Mouse (Mus musculus): ENCODE results near the gene Ndufb6. TPM values are rescaled to one million over a fixed set of nuclear protein-coding genes. Genes with fewer than 3 reads are reported as not detected.

Ndufb6 gene
- polyA plus RNA-seq (2012; rRNA removed), result 179 and 188 TPM in 2 replicates

DNA sequence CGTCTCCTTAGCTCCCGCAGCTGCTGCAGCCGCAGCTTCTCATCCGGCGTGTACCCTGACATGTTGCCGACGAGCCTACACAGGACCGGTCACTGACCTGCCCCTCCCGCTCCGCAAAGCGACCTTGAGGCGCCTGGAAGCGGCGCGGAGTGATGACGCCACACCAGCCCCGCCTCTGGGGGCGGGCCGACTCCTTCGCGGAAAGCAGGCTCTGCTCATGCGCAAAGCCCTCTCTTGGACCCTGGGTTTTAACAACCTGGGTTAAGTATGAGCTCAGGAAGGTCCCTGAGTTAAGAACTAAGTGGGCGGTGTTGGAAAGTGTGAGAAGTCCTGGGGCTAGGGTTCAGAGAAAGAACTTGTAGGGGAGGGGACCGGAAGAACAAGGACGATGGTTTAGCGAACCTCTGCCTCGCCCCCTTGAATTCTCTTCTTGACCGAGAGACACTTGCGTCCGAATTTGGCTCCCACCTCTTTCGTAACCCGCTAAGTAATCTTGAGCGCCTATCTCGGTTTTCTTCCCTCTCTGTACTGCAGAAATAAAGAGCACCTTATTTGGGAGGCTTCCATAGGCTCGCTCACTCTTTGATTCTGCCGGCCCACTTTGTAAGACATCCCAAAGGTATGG lies at the start of gene Ndufb6:
TSS of gene Ndufb6 (minus strand) at position 146 of the 625 bp plus-strand sequence.

DNA sequence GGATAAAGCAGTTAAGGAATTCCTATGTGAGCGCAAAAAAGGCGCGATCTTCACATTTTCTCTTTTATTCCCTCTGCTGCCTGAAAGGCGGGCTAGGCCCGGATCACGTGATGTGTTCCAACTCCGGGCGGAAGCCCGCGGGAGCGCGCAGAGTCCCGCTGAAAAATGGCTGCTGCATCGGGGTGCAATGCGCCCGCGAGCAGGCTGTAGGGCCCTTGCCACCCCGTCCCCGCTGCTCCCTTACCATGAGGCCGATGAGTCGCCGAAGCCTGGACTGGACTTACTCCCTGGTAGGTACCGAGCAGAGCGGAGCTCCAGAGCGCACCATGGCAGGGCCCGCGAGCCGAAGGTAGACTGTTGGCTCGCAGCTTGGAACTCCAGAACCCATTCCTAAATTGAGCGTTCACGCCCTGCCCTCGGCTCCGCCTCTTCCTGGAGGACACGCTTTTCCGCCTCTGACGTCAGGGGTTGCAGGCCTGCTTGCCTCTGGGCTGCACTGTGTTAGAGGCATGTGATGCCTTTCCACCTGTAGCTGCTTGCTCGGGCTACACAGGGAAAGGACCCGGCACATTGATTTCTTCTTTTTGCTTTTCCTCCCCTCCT lies 9.7 kb downstream of the Ndufb6 start, which contains the start of the genes Smim27 and Topors:
TSS of gene Smim27 (plus strand) at position 150 of the 603 bp plus-strand sequence.
TSS of gene Topors (minus strand) at position 421 of the 603 bp plus-strand sequence.

DNA sequence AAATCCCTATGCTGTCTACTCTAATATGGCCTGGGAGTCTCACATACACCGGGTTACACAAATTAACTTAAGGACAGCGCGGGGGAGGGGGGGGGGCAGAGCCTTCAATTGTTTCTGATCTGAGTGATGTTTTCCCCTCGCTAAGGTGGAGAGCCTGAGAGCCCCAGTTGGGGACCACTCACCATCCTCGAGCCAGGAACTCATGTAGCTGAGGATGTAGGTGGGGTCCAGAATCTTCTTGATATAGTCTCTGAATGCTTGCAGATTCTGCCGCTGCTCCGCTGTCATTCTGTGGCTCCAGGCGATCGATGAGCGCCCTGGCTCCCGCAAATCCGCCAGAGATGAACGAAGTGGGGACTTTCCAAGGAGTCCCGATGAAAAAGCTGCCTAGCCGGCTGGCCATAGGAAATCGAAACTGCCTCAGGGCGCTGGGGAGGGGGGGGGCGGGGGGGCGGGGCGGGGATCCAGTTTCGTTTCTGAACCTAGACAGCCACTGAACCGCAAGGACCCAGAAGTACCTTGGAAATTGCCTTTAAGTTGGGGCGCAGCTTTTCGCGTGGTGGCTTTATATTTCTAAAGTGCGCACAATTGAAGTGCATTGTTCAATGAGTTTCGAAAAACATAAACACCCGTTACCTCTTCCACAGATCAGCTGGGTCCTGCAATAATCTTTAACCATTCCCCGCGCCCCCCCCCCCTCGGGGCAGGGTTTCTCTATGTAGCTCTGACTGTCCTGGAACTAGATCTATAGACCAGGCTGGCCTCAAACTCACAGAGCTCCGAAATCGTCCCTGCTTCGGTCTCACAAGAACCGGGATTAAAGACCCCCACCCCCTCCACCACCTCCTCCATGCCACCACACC lies 39.6 kb downstream of the Ndufb6 start, which contains the start of gene Ddx58:
TSS of gene Ddx58 (minus strand) at position 420 of the 863 bp plus-strand sequence.

Other genes starting within 250 kb of the Ndufb6 start
- 52.8 and 52.9 TPM in 2 replicates for gene Aco1, start 136.3 kb downstream of the Ndufb6 start, polyA plus RNA-seq (2012; rRNA removed)
- 3.4 and 4.0 TPM in 2 replicates for gene Ddx58, start 39.6 kb downstream of the Ndufb6 start, polyA plus RNA-seq (2012; rRNA removed)
- gene Smim27, start 9.8 kb downstream of the Ndufb6 start, polyA plus RNA-seq (2012; rRNA removed), result 6.3 and 7.4 TPM in 2 replicates
- gene Topors, start 9.6 kb downstream of the Ndufb6 start, polyA plus RNA-seq (2012; rRNA removed), result 12.2 and 13.2 TPM in 2 replicates
- gene Tmem215, start 192.8 kb upstream of the Ndufb6 start, polyA plus RNA-seq (2012; rRNA removed), result 1.1 and 1.3 TPM in 2 replicates